Mouse (Mus musculus) small intestine, adult 2 months (tissue): ENCODE measurements around the gene Gm37240.

ENCODE experiments used
- CTCF ChIP-seq: fragments of 200-500 bp; IDR thresholded peaks from 2 replicates; pipeline ENCODE4 v1.5.1; 2012; ENCODE audit warnings: low read depth, mild to moderate bottlenecking, control low read depth, inconsistent platforms, low read length, moderate library complexity, mixed read lengths; ENCODE audit not compliant: insufficient replicate concordance, insufficient read length; ENCODE audit errors: extremely low read depth
- POLR2A ChIP-seq: fragments of 200-500 bp; IDR thresholded peaks from 2 replicates; pipeline ENCODE4 v1.6.1; 2012; ENCODE audit warnings: low read depth, mild to moderate bottlenecking, control low read depth, inconsistent platforms, low read length, moderate library complexity

DNA sequence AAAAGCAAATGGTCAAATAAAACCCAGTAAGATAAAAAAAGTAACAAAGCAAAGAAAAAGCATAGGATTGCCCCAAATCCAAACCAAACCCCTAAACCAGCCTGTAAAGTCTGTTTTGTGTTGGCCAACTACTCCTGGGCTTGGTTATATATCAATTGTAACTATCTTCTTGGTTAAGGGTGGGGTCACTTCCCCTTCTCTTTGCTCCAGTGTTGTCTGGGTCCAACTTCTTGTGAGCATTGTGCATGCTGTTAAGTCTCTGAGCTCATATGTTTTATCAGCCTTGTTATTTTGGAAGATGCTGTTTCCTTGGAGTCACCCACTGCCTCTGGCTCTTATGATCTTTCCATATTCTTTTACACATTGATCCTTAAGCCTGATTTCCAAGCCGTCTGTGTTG, 1032.9 kb downstream of the Gm37240 start:
- TF ChIP-seq POLR2A (no peak), CTCF (no peak)
